In the genomic region with DNA sequence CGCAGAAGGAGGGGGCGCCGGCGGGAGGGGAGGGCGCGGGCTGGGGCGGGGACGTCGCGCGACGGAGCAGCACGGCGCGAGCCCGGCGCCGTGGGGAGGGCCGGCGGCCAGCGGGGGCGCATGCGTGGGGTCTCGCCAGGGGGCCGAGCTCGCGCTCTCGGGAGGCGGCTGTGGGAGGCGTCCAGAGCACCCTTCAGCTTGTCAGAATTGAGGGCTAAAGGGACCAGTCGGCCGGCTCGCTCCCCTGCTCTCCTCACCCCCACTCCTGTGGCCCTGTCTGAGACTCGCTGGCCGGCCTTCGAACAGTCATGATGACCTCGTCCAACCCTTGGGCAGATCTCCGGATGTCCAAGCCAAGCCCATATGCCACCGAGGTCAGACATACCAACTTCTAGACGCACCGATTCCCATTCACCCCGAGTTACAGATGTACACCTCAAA, we compare ENCODE assay signal across 8 mouse cellular contexts. TPM values are rescaled to one million over a fixed set of nuclear protein-coding genes. Genes with fewer than 3 reads are reported as not detected.
A peak's percentile ranks its signal among the peaks of the same experiment; 100 is the strongest.
DNase-seq lines count a peak whose midpoint lies in the region; ATAC-seq and TF ChIP-seq lines count a peak whose summit lies in the region.

No protein-coding gene starts in this region.

- H3K9ac ChIP-seq in lung, embryonic 16.5 days (ENCODE audit: low read length), result peak overlapping the region; percentile 50; the same call in 1 of the 2 replicates
- peak overlapping the region; percentile 59 for H3K9ac ChIP-seq in forebrain, embryonic 12.5 days
- H3K9ac ChIP-seq in hindbrain, embryonic 15.5 days, result peak overlapping the region; percentile 60
- H3K9ac ChIP-seq in liver, embryonic 14.5 days (replicated peaks), result no peak overlapping the region

- TF ChIP-seq EP300 in liver, embryonic 14.5 days (IDR thresholded peaks at IDR 0.05; ENCODE audit: low read depth), result no peak

- no peak for TF ChIP-seq POLR2A in cerebellum, adult 2 months (IDR thresholded peaks at IDR 0.05; ENCODE audit: borderline replicate concordance, insufficient read depth, low read length)

- 2% methylated on average over 37 of the region's 42 CpGs for WGBS in lung, embryonic 16.5 days
- 1% methylated on average over 34 of the region's 42 CpGs for WGBS in cerebellum, adult 2 months
- WGBS in forebrain, embryonic 12.5 days, result 3% methylated on average over 36 of the region's 42 CpGs
- WGBS in hindbrain, embryonic 15.5 days, result 1% methylated on average over 32 of the region's 42 CpGs
- WGBS in liver, embryonic 14.5 days (ENCODE audit: insufficient replicate concordance), result 2% methylated on average over 32 of the region's 42 CpGs

- no peak for TF ChIP-seq CTCF in cerebellum, adult 2 months (IDR thresholded peaks at IDR 0.05; ENCODE audit: borderline replicate concordance, insufficient read depth, low read depth, low read length)
- no peak for TF ChIP-seq CTCF in liver, embryonic 14.5 days (IDR thresholded peaks at IDR 0.05; ENCODE audit: low read depth)

- peak; percentile 12; the same call in 1 of the 2 replicates for ATAC-seq in lung, embryonic 16.5 days (ENCODE audit: low read depth)
- no peak for ATAC-seq in forebrain, embryonic 12.5 days (ENCODE audit: low FRiP score)
- peak; percentile 11; the same call in 1 of the 2 replicates for ATAC-seq in hindbrain, embryonic 15.5 days (ENCODE audit: low FRiP score, low read depth)
- ATAC-seq in liver, embryonic 14.5 days (ENCODE audit: insufficient read depth), result no peak

- peaks cover 81% of the 10 kb centered on the region for H3K27me3 ChIP-seq in lung, embryonic 16.5 days (ENCODE audit: control insufficient read depth, insufficient read depth, low read depth, low read length)
- H3K27me3 ChIP-seq in cerebellum, adult 2 months (ENCODE audit: control insufficient read depth, insufficient read depth, low read length), result no peaks in the 10 kb centered on the region
- H3K27me3 ChIP-seq in forebrain, embryonic 12.5 days, result peaks cover 89% of the 10 kb centered on the region
- H3K27me3 ChIP-seq in hindbrain, embryonic 15.5 days, result peaks cover 40% of the 10 kb centered on the region
- peaks cover 73% of the 10 kb centered on the region for H3K27me3 ChIP-seq in liver, embryonic 14.5 days (ENCODE audit: control insufficient read depth, insufficient read depth, low read length)
- H3K27me3 ChIP-seq in splenic B cell, adult 2 months (ENCODE audit: control insufficient read depth, insufficient read depth, low read length, poor library complexity, severe bottlenecking), result no peaks in the 10 kb centered on the region

- H3K36me3 ChIP-seq in lung, embryonic 16.5 days (ENCODE audit: control insufficient read depth, insufficient read depth, low read length), result no peaks in the 10 kb centered on the region
- no peaks in the 10 kb centered on the region for H3K36me3 ChIP-seq in forebrain, embryonic 12.5 days (replicated peaks)
- H3K36me3 ChIP-seq in hindbrain, embryonic 15.5 days, result peaks cover 11% of the 10 kb centered on the region; the same call in 1 of the 2 replicates
- H3K36me3 ChIP-seq in liver, embryonic 14.5 days (replicated peaks; ENCODE audit: control insufficient read depth, insufficient read depth, low read depth), result no peaks in the 10 kb centered on the region
- H3K36me3 ChIP-seq in splenic B cell, adult 2 months (ENCODE audit: control insufficient read depth, insufficient read depth, low read length, poor library complexity, severe bottlenecking), result no peaks in the 10 kb centered on the region

- H3K4me1 ChIP-seq in lung, embryonic 16.5 days (replicated peaks; ENCODE audit: control insufficient read depth, insufficient read depth, low read length), result peaks cover 14% of the 10 kb centered on the region
- peaks cover 51% of the 10 kb centered on the region for H3K4me1 ChIP-seq in cerebellum, adult 2 months (ENCODE audit: control insufficient read depth, insufficient read depth, low read length)
- peaks cover 65% of the 10 kb centered on the region for H3K4me1 ChIP-seq in forebrain, embryonic 12.5 days
- peaks cover 81% of the 10 kb centered on the region for H3K4me1 ChIP-seq in hindbrain, embryonic 15.5 days (replicated peaks)
- H3K4me1 ChIP-seq in liver, embryonic 14.5 days (replicated peaks; ENCODE audit: control insufficient read depth in 2 of 2, insufficient read depth in 2 of 2, low read length in 1 of 2), result peaks cover 36 to 40% of the 10 kb centered on the region in 2 experiments

- H3K27ac ChIP-seq in lung, embryonic 16.5 days (ENCODE audit: low read length), result no peak overlapping the region
- no peak overlapping the region; the same call in 1 of the 2 replicates for H3K27ac ChIP-seq in cerebellum, adult 2 months (ENCODE audit: insufficient read depth, low read length)
- peak overlapping the region; percentile 4; the same call in 1 of the 2 replicates for H3K27ac ChIP-seq in forebrain, embryonic 12.5 days
- H3K27ac ChIP-seq in hindbrain, embryonic 15.5 days (replicated peaks), result peak overlapping the region; percentile 79
- H3K27ac ChIP-seq in liver, embryonic 14.5 days, result no peak overlapping the region

- DNase-seq in lung, postnatal 36 days, result no peak
- peak; percentile 50 to 53 for DNase-seq in cerebellum, adult 2 months
- DNase-seq in liver, embryonic 14.5 days (ENCODE audit: low read depth in 3 of 3, low spot score in 3 of 3), result no peak
- peak; percentile 18 for DNase-seq in splenic B cell, adult 2 months (ENCODE audit: low read depth, low spot score)
- no peak for DNase-seq in embryo, embryonic 10 days (ENCODE audit: low spot score)

- H3K4me2 ChIP-seq in lung, embryonic 16.5 days (ENCODE audit: low read depth, low read length), result peak overlapping the region; percentile 79
- H3K4me2 ChIP-seq in forebrain, embryonic 12.5 days, result peak overlapping the region; percentile 64
- H3K4me2 ChIP-seq in hindbrain, embryonic 15.5 days, result peak overlapping the region; percentile 82
- H3K4me2 ChIP-seq in liver, embryonic 14.5 days (ENCODE audit: low read depth), result peak overlapping the region; percentile 58

- peak overlapping the region; percentile 54 for H3K4me3 ChIP-seq in lung, embryonic 16.5 days (ENCODE audit: low read length)
- peak overlapping the region; percentile 15 for H3K4me3 ChIP-seq in cerebellum, adult 2 months (replicated peaks; ENCODE audit: insufficient read depth, low read depth, low read length)
- H3K4me3 ChIP-seq in forebrain, embryonic 12.5 days (replicated peaks), result peak overlapping the region; percentile 47
- peak overlapping the region; percentile 66 for H3K4me3 ChIP-seq in hindbrain, embryonic 15.5 days
- peak overlapping the region in 1 of 2 experiments; percentile 45; a peak in 2 of 4 replicates for H3K4me3 ChIP-seq in liver, embryonic 14.5 days (ENCODE audit: insufficient read depth in 1 of 2, low read depth in 2 of 2, low read length in 2 of 2)

- H3K9me3 ChIP-seq in lung, embryonic 16.5 days (ENCODE audit: control insufficient read depth, low read length), result no peaks in the 10 kb centered on the region
- no peaks in the 10 kb centered on the region for H3K9me3 ChIP-seq in forebrain, embryonic 12.5 days
- no peaks in the 10 kb centered on the region for H3K9me3 ChIP-seq in hindbrain, embryonic 15.5 days
- no peaks in the 10 kb centered on the region for H3K9me3 ChIP-seq in liver, embryonic 14.5 days (ENCODE audit: control insufficient read depth, low read length)

RNA-seq across cellular contexts. Expression of gene Psd, which starts 8.9 kb away (rescaled TPM):
- polyA plus RNA-seq in lung, embryonic 16.5 days (2015; fragmentation: Nextera tagmentation; extraction: Ambion mirVana), result 3.4 and 4.3 TPM in 2 replicates
- polyA plus RNA-seq in cerebellum, adult 2 months (2012; rRNA removed), result 194 and 207 TPM in 2 replicates
- 23.1 and 25.4 TPM in 2 replicates for polyA plus RNA-seq in forebrain, embryonic 12.5 days (2016; fragmentation: Nextera tagmentation; extraction: Ambion mirVana)
- 119 and 145 TPM in 2 replicates for polyA plus RNA-seq in hindbrain, embryonic 15.5 days (2015; fragmentation: Nextera tagmentation; extraction: Ambion mirVana)
- 4.9 and 5.9 TPM in 2 replicates for polyA plus RNA-seq in liver, embryonic 14.5 days (2012; rRNA removed)
- polyA plus RNA-seq in liver, embryonic 14.5 days (2014; fragmentation: Nextera tagmentation; extraction: Ambion mirVana), result 4.9 and 6.2 TPM in 2 replicates

RNA-seq across cellular contexts. Expression of gene Fbxl15, which starts 9.9 kb away (rescaled TPM):
- 12.0 and 13.3 TPM in 2 replicates for polyA plus RNA-seq in lung, embryonic 16.5 days (2015; fragmentation: Nextera tagmentation; extraction: Ambion mirVana)
- 38.8 and 41.7 TPM in 2 replicates for polyA plus RNA-seq in cerebellum, adult 2 months (2012; rRNA removed)
- polyA plus RNA-seq in forebrain, embryonic 12.5 days (2016; fragmentation: Nextera tagmentation; extraction: Ambion mirVana), result 23.5 and 24.5 TPM in 2 replicates
- 47.1 and 51.8 TPM in 2 replicates for polyA plus RNA-seq in hindbrain, embryonic 15.5 days (2015; fragmentation: Nextera tagmentation; extraction: Ambion mirVana)
- polyA plus RNA-seq in liver, embryonic 14.5 days (2012; rRNA removed), result 6.3 and 8.0 TPM in 2 replicates
- 10.0 and 12.5 TPM in 2 replicates for polyA plus RNA-seq in liver, embryonic 14.5 days (2014; fragmentation: Nextera tagmentation; extraction: Ambion mirVana)

RNA-seq across cellular contexts. Expression of gene Nfkb2, which starts 13.9 kb away (rescaled TPM):
- 8.3 and 9.1 TPM in 2 replicates for polyA plus RNA-seq in lung, embryonic 16.5 days (2015; fragmentation: Nextera tagmentation; extraction: Ambion mirVana)
- 4.2 TPM in 2 replicates for polyA plus RNA-seq in cerebellum, adult 2 months (2012; rRNA removed)
- 2.5 and 2.9 TPM in 2 replicates for polyA plus RNA-seq in forebrain, embryonic 12.5 days (2016; fragmentation: Nextera tagmentation; extraction: Ambion mirVana)
- polyA plus RNA-seq in hindbrain, embryonic 15.5 days (2015; fragmentation: Nextera tagmentation; extraction: Ambion mirVana), result 2.8 and 3.3 TPM in 2 replicates
- 4.0 and 4.5 TPM in 2 replicates for polyA plus RNA-seq in liver, embryonic 14.5 days (2012; rRNA removed)
- 2.6 and 3.9 TPM in 2 replicates for polyA plus RNA-seq in liver, embryonic 14.5 days (2014; fragmentation: Nextera tagmentation; extraction: Ambion mirVana)

RNA-seq across cellular contexts. Expression of gene Cuedc2, which starts 20.5 kb away (rescaled TPM):
- 144 and 153 TPM in 2 replicates for polyA plus RNA-seq in lung, embryonic 16.5 days (2015; fragmentation: Nextera tagmentation; extraction: Ambion mirVana)
- polyA plus RNA-seq in cerebellum, adult 2 months (2012; rRNA removed), result 258 and 262 TPM in 2 replicates
- polyA plus RNA-seq in forebrain, embryonic 12.5 days (2016; fragmentation: Nextera tagmentation; extraction: Ambion mirVana), result 226 TPM in 2 replicates
- 336 and 347 TPM in 2 replicates for polyA plus RNA-seq in hindbrain, embryonic 15.5 days (2015; fragmentation: Nextera tagmentation; extraction: Ambion mirVana)
- 35.3 and 54.9 TPM in 2 replicates for polyA plus RNA-seq in liver, embryonic 14.5 days (2012; rRNA removed)
- polyA plus RNA-seq in liver, embryonic 14.5 days (2014; fragmentation: Nextera tagmentation; extraction: Ambion mirVana), result 76.6 and 79.2 TPM in 2 replicates

RNA-seq across cellular contexts. Expression of gene Mfsd13a, which starts 22.9 kb away (rescaled TPM):
- polyA plus RNA-seq in lung, embryonic 16.5 days (2015; fragmentation: Nextera tagmentation; extraction: Ambion mirVana), result 10.4 and 11.4 TPM in 2 replicates
- 32.3 and 32.9 TPM in 2 replicates for polyA plus RNA-seq in cerebellum, adult 2 months (2012; rRNA removed)
- 8.8 and 9.3 TPM in 2 replicates for polyA plus RNA-seq in forebrain, embryonic 12.5 days (2016; fragmentation: Nextera tagmentation; extraction: Ambion mirVana)
- polyA plus RNA-seq in hindbrain, embryonic 15.5 days (2015; fragmentation: Nextera tagmentation; extraction: Ambion mirVana), result 12.3 and 12.5 TPM in 2 replicates
- 9.5 and 12.5 TPM in 2 replicates for polyA plus RNA-seq in liver, embryonic 14.5 days (2012; rRNA removed)
- polyA plus RNA-seq in liver, embryonic 14.5 days (2014; fragmentation: Nextera tagmentation; extraction: Ambion mirVana), result 8.3 and 9.5 TPM in 2 replicates

Comparison
In these comparisons a context has a peak if more than half of its experiments do, and no peak if none do; other contexts are left out.
1. ATAC-seq: peak in lung, embryonic 16.5 days (single experiment) and hindbrain, embryonic 15.5 days (single experiment); none in forebrain, embryonic 12.5 days (single experiment) and liver, embryonic 14.5 days (single experiment).
2. H3K27ac ChIP-seq: peak in forebrain, embryonic 12.5 days (single experiment) and hindbrain, embryonic 15.5 days (single experiment); none in lung, embryonic 16.5 days (single experiment), cerebellum, adult 2 months (single experiment) and liver, embryonic 14.5 days (single experiment).
3. DNase-seq: peak in cerebellum, adult 2 months (2 of 2) and splenic B cell, adult 2 months (single experiment); none in lung, postnatal 36 days (single experiment), liver, embryonic 14.5 days (0 of 3) and embryo, embryonic 10 days (single experiment).
4. Peak in every context shown above with its lines, with median percentiles within 50 percentile points of each other: H3K4me2 ChIP-seq.